Mouse (Mus musculus): ENCODE measurements around the gene Ldlrad2.

DNA sequence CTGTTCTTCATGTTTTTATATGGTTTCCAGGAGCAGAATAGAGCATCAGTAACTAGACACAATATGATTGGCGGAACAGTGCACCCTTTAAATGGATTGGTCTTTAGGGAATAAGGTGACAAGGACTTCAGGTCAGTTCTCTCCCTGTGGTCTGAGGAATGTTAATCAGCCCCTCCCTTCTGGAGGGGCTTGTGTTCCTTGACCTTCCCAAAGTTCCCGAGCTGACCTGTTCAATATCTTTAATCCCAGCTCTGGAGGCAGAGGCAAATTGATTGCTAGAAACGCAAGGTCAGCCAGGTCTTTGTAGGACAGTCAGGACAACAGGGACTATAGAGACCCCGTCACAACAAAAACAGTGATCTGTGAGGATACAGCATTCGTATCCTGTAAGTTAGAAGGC is 24.2 kb upstream of the Ldlrad2 start:
- TF ChIP-seq GATA2 (IDR thresholded peaks at IDR 0.05; ENCODE audit: borderline replicate concordance, low read depth, low read length) (no peak), CTCF (IDR thresholded peaks at IDR 0.05; ENCODE audit: low read depth, low read length) (no peak), GATA1 (IDR thresholded peaks at IDR 0.05; ENCODE audit: borderline replicate concordance, low read length) (no peak), POLR2AphosphoS5 (IDR thresholded peaks at IDR 0.05; ENCODE audit: insufficient replicate concordance, low read depth, low read length) (no peak)
